ENCODE assay signal across 10 mouse cellular contexts in the genomic region with DNA sequence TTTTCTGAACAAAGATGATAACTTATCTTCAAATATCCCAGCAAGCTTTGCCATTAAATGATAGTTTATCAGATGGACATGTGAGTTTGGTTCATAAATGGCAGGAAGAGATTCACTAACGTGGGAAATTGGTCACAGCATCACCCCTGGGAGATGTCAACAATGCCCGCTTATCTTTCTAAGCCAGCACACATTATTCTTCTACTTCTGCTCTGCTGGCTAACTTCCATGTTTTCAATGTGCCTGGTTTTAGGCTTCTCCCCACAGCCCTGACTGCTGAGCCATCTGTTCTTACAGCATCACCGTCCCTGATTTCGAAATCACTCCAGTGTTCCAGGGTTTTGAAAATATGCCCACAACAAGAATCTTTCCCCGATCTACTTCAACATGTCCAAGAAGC.
A peak's percentile ranks its signal among the peaks of the same experiment; 100 is the strongest.
DNase-seq lines count a peak whose midpoint lies in the region; TF ChIP-seq lines count a peak whose summit lies in the region.
"Had no signal": no experiment of that assay in that cellular context is flagged by ENCODE, and none has a peak within 500 bp of the region (broad histone marks: within the 10 kb centered on the region; RNA-seq: fewer than 3 reads in every experiment).

No protein-coding gene starts in this region.

- no peak overlapping the region for H3K27ac ChIP-seq in heart, embryonic 10.5 days
- H3K27ac ChIP-seq in MEL (ENCODE audit: control insufficient read depth, low read depth, low read length) = no peak overlapping the region
- H3K27ac ChIP-seq: embryonic facial prominence, embryonic 12.5 days; lung, embryonic 15.5 days had no signal

- H3K4me3 ChIP-seq in heart, embryonic 10.5 days = no peak overlapping the region
- no peak overlapping the region for H3K4me3 ChIP-seq in MEL (ENCODE audit: control insufficient read depth in 1 of 2, insufficient read depth in 1 of 2, low read depth in 2 of 2, low read length in 2 of 2)
- H3K4me3 ChIP-seq: embryonic facial prominence, embryonic 12.5 days; lung, embryonic 15.5 days had no signal

- no peaks in the 10 kb centered on the region for H3K36me3 ChIP-seq in heart, embryonic 10.5 days
- H3K36me3 ChIP-seq in MEL (ENCODE audit: control insufficient read depth in 1 of 2, insufficient read depth in 2 of 2, low read length in 2 of 2) = no peaks in the 10 kb centered on the region
- H3K36me3 ChIP-seq: embryonic facial prominence, embryonic 12.5 days; lung, embryonic 15.5 days had no signal

- H3K9me3 ChIP-seq in heart, embryonic 10.5 days = no peaks in the 10 kb centered on the region
- H3K9me3 ChIP-seq in MEL (replicated peaks; ENCODE audit: insufficient read depth, low read length) = no peaks in the 10 kb centered on the region
- H3K9me3 ChIP-seq: embryonic facial prominence, embryonic 12.5 days; lung, embryonic 15.5 days had no signal

- peaks cover 14% of the 10 kb centered on the region; the same call in 1 of the 2 replicates for H3K4me1 ChIP-seq in heart, embryonic 10.5 days
- H3K4me1 ChIP-seq in MEL (ENCODE audit: control insufficient read depth in 1 of 2, insufficient read depth in 2 of 2, low read length in 2 of 2) = no peaks in the 10 kb centered on the region
- H3K4me1 ChIP-seq: lung, embryonic 15.5 days had no signal

- no peaks in the 10 kb centered on the region for H3K79me2 ChIP-seq in MEL (ENCODE audit: control insufficient read depth, insufficient read depth, low read length, poor library complexity)

- peak; percentile 64 to 68 for TF ChIP-seq EP300 in MEL (IDR thresholded peaks at IDR 0.05; ENCODE audit: low read depth in 1 of 2, low read length in 2 of 2)

- no peaks in the 10 kb centered on the region for H3K27me3 ChIP-seq in heart, embryonic 10.5 days (ENCODE audit: insufficient read depth, poor library complexity, severe bottlenecking)
- no peaks in the 10 kb centered on the region for H3K27me3 ChIP-seq in MEL (ENCODE audit: control insufficient read depth in 1 of 2, insufficient read depth in 2 of 2, low read length in 2 of 2)
- H3K27me3 ChIP-seq: embryonic facial prominence, embryonic 12.5 days; lung, embryonic 15.5 days had no signal

- TF ChIP-seq POLR2A in MEL (IDR thresholded peaks at IDR 0.05; ENCODE audit: control insufficient read depth in 1 of 2, insufficient read depth in 1 of 2, low read depth in 1 of 2, low read length in 2 of 2, poor library complexity in 1 of 2) = no peak

- DNase-seq in heart, adult 18-20 months = peak; percentile 47 to 74
- no peak for DNase-seq in heart, embryonic 10.5 days (ENCODE audit: low spot score)
- DNase-seq in MEL (ENCODE audit: low read depth, low spot score) = peak; percentile 64
- DNase-seq in cerebellum, postnatal 10 days = peak; percentile 80 to 82
- DNase-seq in layer of hippocampus, postnatal 36 days = peak; percentile 28 to 44
- no peak for DNase-seq in embryo, embryonic 11 days
- DNase-seq in embryo, embryonic 10.5 days (ENCODE audit: low spot score) = no peak
- DNase-seq in thymus, postnatal 25 days = no peak

- no peak for TF ChIP-seq CTCF in MEL (IDR thresholded peaks at IDR 0.05 in 2 of 3, conservative IDR thresholded peaks at IDR 0.05 in 1 of 3; ENCODE audit: control insufficient read depth in 1 of 3, insufficient read depth in 1 of 3, low read depth in 2 of 3, low read length in 3 of 3, poor library complexity in 1 of 3, severe bottlenecking in 1 of 3)

- WGBS in heart, embryonic 10.5 days = 62% methylated on average over 5 of the region's 5 CpGs

- TF ChIP-seq RAD21 in MEL (IDR thresholded peaks at IDR 0.05; ENCODE audit: low read depth, low read length) = no peak

- H3K9ac ChIP-seq in MEL (ENCODE audit: control insufficient read depth, low read depth, low read length, poor library complexity, severe bottlenecking) = no peak overlapping the region
- H3K9ac ChIP-seq: embryonic facial prominence, embryonic 12.5 days; lung, embryonic 15.5 days had no signal

TF ChIP-seq in MEL, 35 proteins besides CTCF, POLR2A, EP300 and RAD21:
- TF ChIP-seq ETS1 (IDR thresholded peaks at IDR 0.05; ENCODE audit: low read depth, low read length) (peak; percentile 51; the same call in 1 of the 2 replicates), MAX (IDR thresholded peaks at IDR 0.05; ENCODE audit: low read length) (0 out of 2 replicates have a peak, but pooled peaks have one; percentile 37), ZKSCAN1 (IDR thresholded peaks at IDR 0.05; ENCODE audit: low read depth, low read length) (no peak), GATA1 (IDR thresholded peaks at IDR 0.05; ENCODE audit: low read depth, low read length) (peak; percentile 69; the same call in 1 of the 2 replicates), KAT2A (conservative IDR thresholded peaks at IDR 0.05; ENCODE audit: low read depth, low read length) (no peak), RCOR1 (IDR thresholded peaks at IDR 0.05; ENCODE audit: low read depth, low read length) (peak; percentile 73; the same call in 1 of the 2 replicates), TCF12 (IDR thresholded peaks at IDR 0.05; ENCODE audit: low read depth, low read length) (peak; percentile 49; the same call in 1 of the 2 replicates), SMC3 (IDR thresholded peaks at IDR 0.05; ENCODE audit: low read depth, low read length) (0 out of 2 replicates have a peak, but pooled peaks have one; percentile 3)

Comparison
In these comparisons a context has a peak if more than half of its experiments do, and no peak if none do; other contexts are left out.
1. DNase-seq: peak in heart, adult 18-20 months (2 of 2), MEL (single experiment), cerebellum, postnatal 10 days (2 of 2) and layer of hippocampus, postnatal 36 days (2 of 2); none in heart, embryonic 10.5 days (single experiment), embryo, embryonic 11 days (single experiment), embryo, embryonic 10.5 days (single experiment) and thymus, postnatal 25 days (single experiment).